Mouse (Mus musculus) limb, embryonic 14.5 days (tissue): ENCODE results near the gene Axin1. TPM values are rescaled to one million over a fixed set of nuclear protein-coding genes. Genes with fewer than 3 reads are reported as not detected.
A peak's percentile ranks its signal among the peaks of the same experiment; 100 is the strongest.

Experiments used
- ATAC-seq: fragments of 200-750 bp; cut with Nextera tagmentation; 2 replicates; pipeline ENCODE4 v1.8.0; 2017; ENCODE audit warnings: low read depth, moderate number of reproducible peaks, moderate TSS enrichment; ENCODE audit not compliant: low FRiP score
- DNase-seq: peaks from one replicate; pipeline ENCODE4 v3.0.0-alpha.2; 2015; ENCODE audit warnings: low spot score
- H3K27ac ChIP-seq: fragments of 300-500 bp; sonication (generic); replicated peaks from 2 replicates; pipeline ENCODE4 v1.5.1; 2014; ENCODE audit warnings: low read depth, mild to moderate bottlenecking, low read length, moderate library complexity, mixed read lengths
- H3K27me3 ChIP-seq: fragments of 300-500 bp; sonication (generic); 2 replicates; pipeline ENCODE4 v1.6.1; 2014; ENCODE audit warnings: low read length, mixed read lengths; ENCODE audit not compliant: control insufficient read depth, insufficient read depth
- H3K36me3 ChIP-seq: fragments of 300-500 bp; sonication (generic); 2 replicates; pipeline ENCODE4 v1.6.1; 2014; ENCODE audit warnings: mild to moderate bottlenecking, low read length, moderate library complexity, mixed read lengths; ENCODE audit not compliant: control insufficient read depth, insufficient read depth
- H3K4me1 ChIP-seq: fragments of 300-500 bp; sonication (generic); 2 replicates; pipeline ENCODE4 v1.6.1; 2014; ENCODE audit warnings: antibody characterized with exemption, low read length, mixed read lengths; ENCODE audit not compliant: control insufficient read depth, insufficient read depth
- H3K4me2 ChIP-seq: fragments of 300-500 bp; sonication (generic); replicated peaks from 2 replicates; pipeline ENCODE4 v1.6.1; 2014; ENCODE audit warnings: low read depth, mild to moderate bottlenecking, low read length, moderate library complexity; ENCODE audit not compliant: severe bottlenecking
- H3K4me3 ChIP-seq: fragments of 300-500 bp; sonication (generic); replicated peaks from 2 replicates; pipeline ENCODE4 v1.5.1; 2014; ENCODE audit warnings: low read length
- H3K9ac ChIP-seq: fragments of 300-500 bp; sonication (generic); 2 replicates; pipeline ENCODE4 v1.6.1; 2014; ENCODE audit warnings: mild to moderate bottlenecking, low read depth, low read length, moderate library complexity; ENCODE audit not compliant: severe bottlenecking
- H3K9me3 ChIP-seq: fragments of 300-500 bp; sonication (generic); 2 replicates; pipeline ENCODE4 v1.6.1; 2016; ENCODE audit warnings: low read length; ENCODE audit not compliant: control insufficient read depth
- POLR2A ChIP-seq: fragments of 200-500 bp; IDR thresholded peaks from 2 replicates; pipeline ENCODE4 v1.8.0; 2012; ENCODE audit warnings: inconsistent platforms, mild to moderate bottlenecking, moderate library complexity, borderline replicate concordance; ENCODE audit not compliant: insufficient read depth, insufficient read length; ENCODE audit errors: extremely low read depth
- WGBS: fragments of 180-500 bp; shearing (Covaris S2); extraction: QIAGEN DNeasy Blood & Tissue Kit; methylation state at CpG from one replicate; pipeline ENCODE4 v1.1.7; 2014; 5-methylcytosine and 5-hydroxymethylcytosine counted together
- polyA plus RNA-seq, 2 experiments: library from polyadenylated mRNA; depleted of rRNA in 1 of 2; stranded (reverse) in 1 of 2; unstranded in 1 of 2; fragments of >200 nt; fragmentation: Nextera tagmentation in 1 of 2; extraction: Ambion mirVana in 1 of 2; gene quantifications; 2 replicates each; pipeline versions ENCODE4 v1.2.1 to v1.2.3; 2012 to 2014

The Axin1 gene
- polyA plus RNA-seq, 2 experiments = 22.3 to 36.1 TPM

GRCm38 (mm10) chr17:26225150-26225549 is 86.7 kb downstream of the Axin1 start:
- no peak overlapping the region for H3K4me2 ChIP-seq
- no peaks in the 10 kb centered on the region for H3K9me3 ChIP-seq
- no peak overlapping the region for H3K27ac ChIP-seq
- H3K4me3 ChIP-seq = no peak overlapping the region
- ATAC-seq (no peak), DNase-seq (no peak)
- no peak overlapping the region for H3K9ac ChIP-seq
- no peaks in the 10 kb centered on the region for H3K4me1 ChIP-seq
- TF ChIP-seq POLR2A = no peak
- H3K27me3 ChIP-seq = no peaks in the 10 kb centered on the region
- 75% methylated on average over 12 of the region's 12 CpGs for WGBS
- H3K36me3 ChIP-seq = 0 out of 2 replicates have a peak, but pooled peaks cover 3% of the 10 kb centered on the region

GRCm38 (mm10) chr17:26229776-26230175 is 91.3 kb downstream of the Axin1 start:
- no peaks in the 10 kb centered on the region for H3K27me3 ChIP-seq
- H3K27ac ChIP-seq = no peak overlapping the region
- no peak overlapping the region for H3K4me3 ChIP-seq
- H3K4me1 ChIP-seq = no peaks in the 10 kb centered on the region
- ATAC-seq = no peak
- WGBS = 88% methylated on average over 5 of the region's 5 CpGs
- no peak for TF ChIP-seq POLR2A
- DNase-seq = no peak
- no peaks in the 10 kb centered on the region for H3K9me3 ChIP-seq
- H3K4me2 ChIP-seq = no peak overlapping the region
- no peaks in the 10 kb centered on the region for H3K36me3 ChIP-seq
- no peak overlapping the region for H3K9ac ChIP-seq

- Histone ChIP-seq H3K27ac (no peak overlapping the region), H3K4me2 (no peak overlapping the region), H3K4me1 (peaks cover 10% of the 10 kb centered on the region; the same call in 1 of the 2 replicates), H3K27me3 (no peaks in the 10 kb centered on the region), H3K9me3 (no peaks in the 10 kb centered on the region), H3K9ac (no peak overlapping the region), H3K36me3 (no peaks in the 10 kb centered on the region), H3K4me3 (no peak overlapping the region)
- no peak for TF ChIP-seq POLR2A
- 87% methylated on average over 5 of the region's 5 CpGs for WGBS
- DNase-seq (no peak), ATAC-seq (no peak)
These were observed 92.7 kb downstream of the Axin1 start for GRCm38 (mm10) chr17:26231156-26231555.

GRCm38 (mm10) chr17:26232863-26233262 is 94.4 kb downstream of the Axin1 start:
- Histone ChIP-seq H3K36me3 (no peaks in the 10 kb centered on the region), H3K4me1 (peaks cover 10% of the 10 kb centered on the region; the same call in 1 of the 2 replicates), H3K4me2 (no peak overlapping the region), H3K27ac (no peak overlapping the region), H3K9ac (no peak overlapping the region), H3K27me3 (no peaks in the 10 kb centered on the region), H3K9me3 (no peaks in the 10 kb centered on the region), H3K4me3 (no peak overlapping the region)
- no peak for TF ChIP-seq POLR2A
- WGBS = 72% methylated on average over 8 of the region's 8 CpGs
- DNase-seq (no peak), ATAC-seq (no peak)

GRCm38 (mm10) chr17:26234386-26234785 is 95.9 kb downstream of the Axin1 start:
- Histone ChIP-seq H3K4me3 (no peak overlapping the region), H3K9me3 (no peaks in the 10 kb centered on the region), H3K27me3 (no peaks in the 10 kb centered on the region), H3K9ac (no peak overlapping the region), H3K27ac (no peak overlapping the region), H3K4me1 (peaks cover 10% of the 10 kb centered on the region; the same call in 1 of the 2 replicates), H3K36me3 (no peaks in the 10 kb centered on the region), H3K4me2 (no peak overlapping the region)
- DNase-seq (no peak), ATAC-seq (no peak)
- TF ChIP-seq POLR2A = no peak
- 89% methylated on average over 8 of the region's 8 CpGs for WGBS

- Histone ChIP-seq H3K9ac (no peak overlapping the region), H3K27ac (peak overlapping the region; percentile 3; the same call in 1 of the 2 replicates), H3K4me2 (no peak overlapping the region), H3K9me3 (no peaks in the 10 kb centered on the region), H3K4me3 (no peak overlapping the region), H3K27me3 (no peaks in the 10 kb centered on the region), H3K4me1 (peaks cover 10% of the 10 kb centered on the region; the same call in 1 of the 2 replicates), H3K36me3 (no peaks in the 10 kb centered on the region)
- ATAC-seq (peak; percentile 23; the same call in 1 of the 2 replicates), DNase-seq (no peak)
- no peak for TF ChIP-seq POLR2A
- WGBS = 44% methylated on average over 13 of the region's 13 CpGs
These were observed 96.8 kb downstream of the Axin1 start for GRCm38 (mm10) chr17:26235077-26235815.
